Mouse (Mus musculus) liver, postnatal 0 days (tissue): ENCODE results near the gene Acsf2.

Experiments used
- CTCF ChIP-seq: sonication (generic); IDR thresholded peaks from 2 replicates; pipeline ENCODE4 v1.5.1; 2016; ENCODE audit warnings: antibody characterized with exemption, low read depth
- EP300 ChIP-seq: IDR thresholded peaks from 2 replicates; pipeline ENCODE4 v1.6.1; 2016; ENCODE audit warnings: antibody characterized with exemption, low read depth, mild to moderate bottlenecking

DNA sequence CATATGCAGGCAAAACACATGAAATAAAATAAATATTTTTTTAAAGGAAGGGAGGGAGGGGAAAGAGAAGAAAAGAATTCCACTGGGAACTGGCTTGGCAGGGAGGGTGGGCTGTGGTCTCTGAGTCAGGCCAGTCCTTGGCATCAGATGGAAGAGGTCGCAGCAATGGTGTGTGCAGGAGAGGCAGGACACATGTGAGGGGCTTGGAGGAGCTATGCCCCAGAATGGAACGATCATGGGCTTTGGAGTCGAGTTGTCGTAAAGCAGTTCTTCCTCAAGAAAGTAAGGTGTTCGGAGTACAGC lies 51.3 kb downstream of the Acsf2 start:
- TF ChIP-seq EP300 (no peak), CTCF (no peak)
